Mouse (Mus musculus): ENCODE results near the gene Ppme1. TPM values are rescaled to one million over a fixed set of nuclear protein-coding genes. Genes with fewer than 3 reads are reported as not detected.
A peak's percentile ranks its signal among the peaks of the same experiment; 100 is the strongest.

Gene Ppme1
- total RNA-seq, 2 experiments from 2014 or later, result 145 to 146 TPM

DNA sequence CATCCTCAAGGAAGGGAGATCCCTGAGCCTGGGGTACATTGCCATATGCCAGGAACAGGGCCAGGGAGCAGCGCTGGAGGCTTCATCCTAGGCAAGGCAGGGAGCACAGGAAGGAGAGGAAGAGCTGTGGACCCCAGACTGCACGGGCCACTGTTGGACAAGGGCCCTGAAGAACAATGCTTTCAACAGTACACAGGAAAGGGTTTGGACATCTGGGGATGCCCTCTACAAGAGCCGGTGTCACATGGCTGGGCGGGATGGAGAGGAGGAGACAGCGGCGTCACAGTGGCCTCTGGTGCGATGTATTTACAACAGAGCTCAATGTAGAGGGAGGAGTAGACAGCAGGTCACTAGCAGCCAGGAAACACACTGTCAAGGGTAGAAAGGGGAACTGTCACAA lies 44.6 kb downstream of the Ppme1 start:
- DNase-seq (ENCODE audit: low spot score in 2 of 2), result no peak

DNA sequence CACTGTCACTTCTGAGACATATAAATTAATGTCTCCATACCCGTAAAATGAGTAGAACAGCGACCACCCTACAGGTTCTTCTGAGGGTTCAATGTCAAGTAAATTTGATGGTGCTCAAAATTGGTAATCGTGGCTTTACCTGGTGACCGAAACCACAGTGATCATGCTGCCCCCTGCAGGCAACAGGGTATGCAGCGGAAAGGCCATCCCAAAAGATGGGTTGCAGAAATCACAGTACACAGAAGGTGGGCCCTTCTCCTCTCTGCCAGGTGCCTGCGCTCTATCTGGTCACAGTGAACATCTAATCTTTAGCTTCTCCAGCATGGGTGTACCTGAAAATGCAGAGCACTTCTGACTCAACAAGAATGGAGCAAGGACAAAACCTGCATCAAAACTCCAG lies 46.6 kb downstream of the Ppme1 start:
- peak; percentile 22 to 70 for DNase-seq (ENCODE audit: low spot score in 2 of 2)

DNA sequence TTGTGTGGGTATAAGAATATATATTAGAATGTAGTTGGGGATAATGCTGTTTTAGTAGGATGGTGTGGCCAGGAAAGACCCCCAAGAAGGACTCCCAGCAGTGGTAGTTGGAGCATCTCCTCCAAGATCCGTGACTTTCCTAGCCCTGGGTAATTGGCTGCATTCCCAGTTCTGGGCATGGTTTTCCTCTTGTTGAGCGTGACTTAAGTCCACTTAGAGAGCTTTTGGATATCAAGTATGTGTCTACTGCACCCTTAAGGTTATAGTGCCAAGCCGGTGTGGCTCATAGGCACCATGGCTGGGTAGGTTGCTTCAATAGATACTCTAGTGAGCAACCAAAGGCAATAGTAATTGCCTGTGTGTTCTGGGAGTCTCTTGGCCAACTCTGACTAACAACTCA lies 48.4 kb downstream of the Ppme1 start:
- DNase-seq (ENCODE audit: low spot score in 2 of 2), result no peak

GRCm38 (mm10) chr7:100317534-100317933 lies 54.6 kb downstream of the Ppme1 start:
- no peak for DNase-seq (ENCODE audit: low spot score in 2 of 2)

DNA sequence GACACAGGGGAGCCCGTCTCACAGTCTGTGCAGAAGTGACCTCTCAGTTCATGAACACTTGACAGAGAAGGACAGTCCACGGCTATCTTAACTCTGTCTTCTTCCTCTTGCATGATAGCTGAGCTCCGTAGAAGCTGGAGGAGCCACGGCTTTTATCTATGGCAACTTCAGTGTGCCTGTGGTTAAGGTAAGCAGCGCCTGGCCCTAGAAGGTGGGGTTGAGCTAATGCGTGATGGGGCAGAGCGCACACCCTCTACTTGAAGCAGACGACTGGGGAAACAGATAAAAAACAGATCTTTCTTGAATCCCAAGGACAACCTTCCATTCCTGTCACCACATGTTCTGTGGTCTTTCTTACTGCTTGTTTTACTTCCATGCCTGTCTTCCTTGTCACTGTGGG lies 55.2 kb downstream of the Ppme1 start:
- DNase-seq (ENCODE audit: low spot score in 2 of 2), result no peak

GRCm38 (mm10) chr7:100312716-100313115 lies 59.4 kb downstream of the Ppme1 start:
- DNase-seq (ENCODE audit: low spot score in 2 of 2), result no peak

DNA sequence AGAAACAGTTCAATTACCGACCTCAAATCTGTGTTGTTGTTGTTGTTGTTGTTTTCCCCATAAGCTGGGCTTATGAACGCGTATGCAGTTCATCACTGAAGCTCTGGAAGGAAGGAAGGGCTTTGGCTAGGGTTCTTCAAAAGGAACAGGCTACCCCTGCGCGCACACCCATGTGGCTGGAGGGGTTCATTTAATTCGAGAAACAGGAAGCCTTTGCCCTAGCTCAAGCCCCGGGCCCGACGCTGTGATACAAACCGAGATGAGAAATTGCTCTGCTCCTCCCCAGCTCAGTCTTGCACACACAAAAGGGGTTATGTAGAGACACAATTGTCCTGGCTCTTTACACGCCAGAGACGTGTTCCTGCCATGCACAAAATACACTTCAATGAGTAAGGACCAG lies 61.8 kb downstream of the Ppme1 start:
- DNase-seq (ENCODE audit: low spot score in 2 of 2), result no peak

DNA sequence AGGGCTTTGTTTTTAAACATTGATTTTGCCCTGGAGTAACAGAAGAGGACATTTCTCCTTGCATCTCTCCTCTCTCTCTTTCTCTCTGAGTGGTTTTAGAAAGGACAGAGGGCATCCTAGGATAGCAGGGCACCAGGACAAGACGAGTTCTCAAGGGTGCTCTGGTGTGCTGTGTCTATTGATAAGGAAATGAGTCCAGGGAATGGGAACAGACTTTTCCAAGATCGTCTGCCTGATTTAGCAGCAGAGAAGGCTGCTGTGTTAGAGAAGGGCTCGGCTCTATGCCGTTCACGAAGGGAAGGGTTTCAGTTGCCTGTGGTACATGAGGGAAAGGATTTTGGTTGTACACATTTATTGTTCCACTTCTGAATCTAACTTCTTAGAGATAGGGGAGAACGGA lies 62.4 kb downstream of the Ppme1 start:
- DNase-seq (ENCODE audit: low spot score in 2 of 2), result no peak

GRCm38 (mm10) chr7:100309216-100309615 lies 62.9 kb downstream of the Ppme1 start:
- DNase-seq (ENCODE audit: low spot score in 2 of 2), result no peak

GRCm38 (mm10) chr7:100307872-100308653 lies 64.0 kb downstream of the Ppme1 start:
- peak in 1 of 2 experiments; percentile 67 for DNase-seq (ENCODE audit: low spot score in 2 of 2)

GRCm38 (mm10) chr7:100305894-100306293 lies 66.2 kb downstream of the Ppme1 start:
- no peak for DNase-seq (ENCODE audit: low spot score in 2 of 2)

GRCm38 (mm10) chr7:100302316-100302715 lies 69.8 kb downstream of the Ppme1 start:
- peak; percentile 70 to 83 for DNase-seq (ENCODE audit: low spot score in 2 of 2)

DNA sequence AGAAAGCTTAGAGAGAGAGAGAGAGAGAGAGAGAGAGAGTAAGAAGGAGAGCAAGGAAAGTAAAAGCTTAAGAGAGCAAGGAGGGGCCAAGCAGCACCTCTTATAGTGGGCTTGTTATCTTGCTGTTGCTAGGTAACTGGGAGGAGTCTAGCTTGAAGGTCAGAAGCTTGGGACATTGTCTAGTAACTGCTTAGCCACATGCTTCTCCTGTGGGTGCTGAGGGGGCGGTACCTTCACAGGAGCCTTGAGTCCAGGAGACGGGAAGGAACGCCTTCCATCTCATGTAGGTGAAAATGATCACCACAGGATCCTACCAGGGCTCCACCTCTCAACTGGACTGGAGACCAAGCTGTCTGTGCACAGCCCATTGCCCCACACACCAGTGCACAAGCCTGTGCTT lies 70.7 kb downstream of the Ppme1 start:
- DNase-seq (ENCODE audit: low spot score in 2 of 2), result no peak

DNA sequence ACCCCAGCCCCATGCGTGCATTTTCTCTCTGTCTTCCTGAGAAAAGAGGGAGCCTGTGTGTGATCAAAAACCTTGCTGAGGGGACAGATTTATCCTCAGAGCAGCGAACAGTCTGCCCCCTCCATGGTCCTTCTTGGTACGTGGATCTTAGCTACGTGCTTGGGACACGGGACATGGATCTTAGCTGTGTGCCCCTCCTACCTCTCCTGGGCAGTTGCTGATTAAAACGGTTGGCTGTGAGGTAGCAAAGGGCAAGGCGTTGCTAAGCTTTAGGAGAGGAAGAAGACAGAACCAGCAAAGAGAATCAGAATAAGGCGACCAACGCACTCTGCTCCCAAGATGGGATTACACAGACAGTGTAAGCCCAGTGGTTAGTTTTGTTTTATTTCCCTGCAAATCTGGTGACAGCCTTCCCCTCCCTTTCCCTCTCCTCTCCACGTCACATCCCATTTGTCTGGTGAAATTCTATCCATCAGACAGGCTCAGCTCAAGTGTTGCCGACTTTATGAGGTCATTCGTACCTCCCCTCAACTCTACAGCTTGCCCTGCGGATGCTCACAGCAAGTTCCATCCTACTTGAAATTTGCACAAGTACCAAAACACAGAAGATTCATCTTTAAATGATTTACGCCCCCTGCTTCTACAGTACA lies 73.1 kb downstream of the Ppme1 start:
- no peak for DNase-seq (ENCODE audit: low spot score in 2 of 2)

GRCm38 (mm10) chr7:100296699-100297098 lies 75.4 kb downstream of the Ppme1 start:
- no peak for DNase-seq (ENCODE audit: low spot score in 2 of 2)

- DNase-seq (ENCODE audit: low spot score in 2 of 2), result peak; percentile 32 to 58
Observed at GRCm38 (mm10) chr7:100295745-100296144, 76.4 kb downstream of the Ppme1 start.

GRCm38 (mm10) chr7:100293546-100293945 lies 78.6 kb downstream of the Ppme1 start:
- no peak for DNase-seq (ENCODE audit: low spot score in 2 of 2)

DNA sequence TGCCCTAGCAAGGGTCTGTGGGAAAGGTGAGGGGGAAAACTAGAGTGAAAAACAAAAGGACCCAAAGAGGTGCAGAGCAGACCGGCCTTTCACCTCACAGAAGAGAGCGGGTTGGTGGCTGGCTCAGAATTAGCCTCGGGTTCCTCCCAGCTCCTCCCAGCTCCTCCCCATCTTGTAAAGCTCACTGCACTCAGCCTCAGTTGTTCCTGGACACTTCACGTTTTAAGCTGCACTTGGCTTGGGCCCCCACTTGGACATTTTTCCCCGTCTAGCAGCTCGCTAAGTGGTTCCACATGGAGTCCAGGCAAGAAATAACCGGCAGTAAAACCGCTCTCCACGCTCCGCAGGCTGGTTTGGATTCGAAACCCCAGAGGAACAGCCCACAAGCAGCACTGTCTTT lies 83.5 kb downstream of the Ppme1 start:
- DNase-seq (ENCODE audit: low spot score in 2 of 2), result no peak

DNA sequence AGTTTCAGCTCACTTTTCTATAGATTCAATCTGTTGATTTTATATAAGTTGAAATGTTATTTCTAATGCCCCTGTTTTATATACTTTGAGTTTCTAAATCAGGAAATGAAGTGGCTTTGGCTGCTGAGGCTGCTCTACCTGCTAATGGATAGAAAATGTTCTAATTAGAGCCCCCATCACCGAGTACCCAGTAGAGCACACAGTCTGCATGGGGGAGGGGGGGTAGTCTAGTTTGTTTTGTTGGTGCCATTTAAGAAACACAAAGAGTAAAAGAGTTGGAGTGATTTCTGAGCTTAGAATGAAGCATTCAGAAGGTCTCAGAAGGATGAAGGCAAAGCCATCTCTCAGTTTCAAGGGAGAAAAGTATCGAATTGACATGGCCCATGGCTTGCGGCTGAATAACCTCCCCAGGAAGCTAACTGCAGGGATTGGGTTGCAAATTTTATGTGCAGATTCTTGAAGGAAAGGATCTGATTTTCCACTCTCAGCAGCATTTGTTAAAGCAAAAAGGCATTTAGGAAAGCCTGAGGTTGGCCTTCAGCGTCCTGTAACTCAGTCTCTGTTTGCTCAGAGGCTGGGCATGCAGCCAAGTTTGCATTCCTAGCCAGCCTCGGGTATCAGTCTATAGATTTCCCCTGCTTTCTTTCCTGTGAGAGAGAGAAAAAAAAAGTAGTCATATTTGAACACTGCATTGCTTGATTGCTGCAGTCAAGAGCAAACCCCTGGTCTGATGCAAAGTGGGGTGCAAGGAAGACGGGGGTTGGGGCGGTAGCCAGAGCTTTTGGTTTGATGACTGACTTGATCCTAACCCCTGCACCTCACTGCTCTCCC lies 84.1 kb downstream of the Ppme1 start:
- no peak for DNase-seq (ENCODE audit: low spot score in 2 of 2)

DNA sequence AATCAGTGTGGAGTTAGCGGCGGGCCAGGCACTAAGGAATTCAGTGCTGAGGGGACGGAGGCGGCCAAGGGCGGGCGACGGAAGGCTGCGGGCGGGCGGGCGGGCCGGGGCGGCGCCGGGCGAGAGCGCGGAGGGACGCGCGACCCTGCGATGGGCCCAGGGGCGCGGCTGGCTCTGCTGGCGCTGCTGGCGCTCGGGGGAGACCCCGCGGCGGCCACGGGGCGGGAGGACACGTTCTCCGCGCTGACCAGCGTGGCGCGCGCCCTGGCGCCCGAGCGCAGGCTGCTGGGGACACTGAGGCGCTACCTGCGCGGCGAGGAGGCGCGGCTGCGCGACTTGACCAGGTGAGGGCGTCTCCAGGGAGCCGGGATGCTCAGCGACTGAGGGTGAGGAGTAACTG lies 86.7 kb downstream of the Ppme1 start, which contains the start of gene P4ha3:
P4ha3 (plus strand) TSS at position 138 of the 400 bp plus-strand sequence.
- DNase-seq (ENCODE audit: low spot score in 2 of 2), result no peak

DNA sequence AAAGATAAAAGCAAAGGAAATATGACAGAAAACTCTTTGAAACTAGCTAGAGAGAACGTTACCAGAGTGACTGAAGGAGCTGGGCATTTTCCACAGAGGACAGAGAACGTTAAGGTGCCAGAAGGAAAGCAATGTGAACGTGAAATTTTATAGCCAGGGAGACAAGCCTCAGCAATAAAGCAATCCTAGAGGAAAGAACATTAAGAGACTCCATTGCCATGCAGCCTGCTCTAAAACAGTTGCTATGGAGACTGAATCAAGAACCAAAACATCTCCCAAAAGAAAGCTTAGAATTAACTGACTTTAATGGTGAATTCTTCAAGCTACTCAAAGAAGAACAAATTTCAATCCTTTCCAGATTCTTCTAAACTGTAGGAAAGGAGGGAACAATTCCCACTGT lies 88.8 kb downstream of the Ppme1 start:
- no peak for DNase-seq (ENCODE audit: low spot score in 2 of 2)

DNA sequence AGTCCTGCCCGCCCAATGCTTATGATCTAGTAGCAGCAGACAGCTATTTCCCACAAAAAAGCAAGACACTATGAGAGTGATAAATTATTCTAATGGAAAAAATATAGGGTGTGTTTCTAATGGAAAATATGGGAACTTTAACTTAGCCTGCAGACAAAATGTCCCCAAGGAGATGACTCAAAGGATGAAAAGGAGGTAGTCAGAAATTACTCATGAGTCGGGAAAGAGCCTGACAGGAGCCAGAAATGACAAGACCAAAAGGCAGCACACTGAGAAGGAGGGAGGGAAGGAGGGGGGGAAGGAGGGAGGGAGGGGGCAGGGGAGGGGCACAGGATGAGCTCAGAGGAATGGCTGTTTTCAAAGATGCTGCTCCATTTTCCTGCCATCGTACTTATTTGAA lies 90.5 kb downstream of the Ppme1 start:
- DNase-seq (ENCODE audit: low spot score in 2 of 2), result no peak
